Mouse (Mus musculus) liver, embryonic 14.5 days (tissue): ENCODE measurements around the gene Cpd.

Experiments used
- CTCF ChIP-seq: IDR thresholded peaks from 2 replicates; pipeline ENCODE4 v1.5.1; 2016; ENCODE audit warnings: antibody characterized with exemption, low read depth, control low read depth
- EP300 ChIP-seq: IDR thresholded peaks from 2 replicates; pipeline ENCODE4 v1.6.1; 2016; ENCODE audit warnings: antibody characterized with exemption, low read depth

GRCm38 (mm10) chr11:76803266-76803665, 43.6 kb downstream of the Cpd start:
- no peak for TF ChIP-seq CTCF
- TF ChIP-seq EP300 = no peak
